Mouse (Mus musculus): ENCODE data around the gene Adamts7.

The Adamts7 gene

DNA sequence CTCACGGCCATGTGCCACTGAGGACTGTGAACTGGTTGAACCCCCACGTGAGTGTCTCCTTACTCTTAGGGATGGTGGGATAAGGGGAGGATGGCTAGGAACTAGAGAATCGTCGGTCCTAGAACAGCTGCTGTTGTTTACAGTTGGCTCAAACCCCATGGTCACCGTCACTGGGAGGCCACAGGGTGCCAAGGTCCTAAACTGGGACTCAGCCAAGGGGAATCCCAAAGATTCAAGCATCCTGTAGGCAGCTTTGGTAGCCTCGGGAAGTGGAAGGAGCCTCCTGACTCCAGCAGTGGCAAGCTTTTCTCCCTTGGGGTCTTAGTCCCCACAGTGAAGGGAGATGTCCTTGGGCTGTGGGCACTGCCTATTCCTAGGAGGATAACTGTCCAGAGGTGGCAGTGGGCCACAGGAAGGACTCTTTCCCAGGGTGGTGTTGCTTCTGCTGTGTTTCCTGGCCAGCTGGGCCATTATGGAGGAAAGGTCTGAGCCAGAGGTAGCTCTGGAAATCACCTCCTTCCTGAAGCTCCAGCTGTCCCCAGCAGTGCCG lies 34.3 kb downstream of the Adamts7 start:
- DNase-seq (ENCODE audit: low read depth, low spot score): no peak

DNA sequence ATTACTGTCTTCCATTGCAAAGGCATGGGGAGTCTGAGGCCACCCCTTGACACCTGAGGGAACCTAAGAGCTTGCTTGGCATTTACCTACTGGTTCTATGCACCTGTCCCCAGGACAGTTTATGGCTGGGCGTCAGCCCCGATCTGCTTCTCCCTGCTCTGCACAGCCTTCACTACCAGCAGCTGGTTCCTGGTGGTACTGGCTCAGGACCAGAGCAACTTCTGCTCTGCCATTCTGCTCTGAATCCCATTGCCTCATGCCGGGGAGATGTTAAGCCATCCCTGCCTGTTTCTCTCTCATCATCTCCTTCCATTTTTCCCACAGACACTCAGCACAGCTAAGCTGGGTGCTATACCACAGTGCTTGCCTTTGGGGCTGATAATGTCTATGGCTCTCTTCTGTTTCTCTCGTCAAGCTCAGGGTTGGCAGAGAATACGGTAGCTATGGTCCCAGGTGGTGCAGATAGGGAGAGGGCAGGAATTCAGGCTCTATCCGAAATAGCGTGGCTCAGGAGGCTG lies 35.1 kb downstream of the Adamts7 start:
- no peak for DNase-seq (ENCODE audit: low read depth, low spot score)

DNA sequence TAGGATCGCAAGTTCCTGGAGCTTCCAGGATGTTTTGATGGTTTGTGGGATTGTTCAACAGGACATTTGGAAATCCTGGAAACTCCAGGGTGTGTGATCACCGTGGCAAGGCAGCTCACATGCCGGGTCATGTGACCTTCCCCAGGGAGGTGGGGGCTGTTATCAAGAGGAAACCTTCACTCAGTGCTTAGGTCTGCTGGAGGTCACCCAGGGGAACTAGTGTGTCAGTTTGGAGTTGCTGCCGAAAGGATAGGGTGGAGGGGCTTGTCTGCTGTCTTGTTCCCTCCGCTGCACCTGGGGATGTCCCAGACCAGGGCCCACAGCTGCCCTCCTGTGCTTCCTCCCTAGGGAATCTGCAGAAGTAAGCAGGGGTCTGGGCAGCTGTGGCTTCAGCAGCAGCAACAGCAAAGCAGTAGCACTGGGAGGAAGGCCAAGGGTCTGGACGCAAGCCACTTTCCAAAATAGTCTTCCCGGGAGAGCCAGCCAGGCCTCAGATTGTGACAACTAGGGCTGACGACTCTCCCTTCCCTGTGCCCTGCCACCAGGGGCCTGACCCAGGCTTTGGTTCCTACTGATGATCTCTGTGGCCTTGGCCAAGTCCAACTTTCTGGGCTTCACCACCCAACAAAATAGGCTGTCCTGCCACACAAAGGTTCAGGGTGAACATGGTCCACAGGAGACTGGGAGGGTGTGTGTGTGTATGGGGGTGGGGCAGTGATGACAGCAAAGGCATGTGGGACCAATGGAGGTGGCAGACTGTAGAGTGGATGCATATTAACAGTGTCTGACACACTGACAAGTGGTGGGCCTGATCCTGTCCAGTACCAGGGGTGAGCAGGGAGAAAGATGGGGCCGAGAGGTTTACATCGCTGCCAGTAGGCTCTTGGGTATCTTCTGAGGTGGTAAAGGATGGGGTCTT lies 35.9 kb downstream of the Adamts7 start:
- DNase-seq (ENCODE audit: low read depth, low spot score): no peak

DNA sequence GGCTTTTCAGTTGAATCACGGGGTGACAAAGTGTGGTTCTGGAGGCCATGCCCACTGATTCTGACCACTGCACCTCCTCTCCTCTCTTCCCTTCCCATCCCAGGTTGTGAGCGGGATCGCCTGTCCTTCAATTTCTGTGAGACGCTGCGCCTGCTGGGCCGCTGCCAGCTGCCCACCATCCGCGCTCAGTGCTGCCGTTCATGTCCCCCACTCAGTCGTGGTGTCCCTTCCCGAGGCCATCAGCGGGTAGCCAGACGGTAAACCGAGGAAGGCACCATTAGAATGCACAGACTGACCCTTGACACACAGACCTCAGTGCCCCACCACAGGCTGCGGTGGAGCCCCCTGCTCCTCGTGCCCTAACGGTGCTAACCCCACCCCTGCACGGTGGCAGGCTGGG lies 36.7 kb downstream of the Adamts7 start:
- DNase-seq (ENCODE audit: low read depth, low spot score): no peak

DNA sequence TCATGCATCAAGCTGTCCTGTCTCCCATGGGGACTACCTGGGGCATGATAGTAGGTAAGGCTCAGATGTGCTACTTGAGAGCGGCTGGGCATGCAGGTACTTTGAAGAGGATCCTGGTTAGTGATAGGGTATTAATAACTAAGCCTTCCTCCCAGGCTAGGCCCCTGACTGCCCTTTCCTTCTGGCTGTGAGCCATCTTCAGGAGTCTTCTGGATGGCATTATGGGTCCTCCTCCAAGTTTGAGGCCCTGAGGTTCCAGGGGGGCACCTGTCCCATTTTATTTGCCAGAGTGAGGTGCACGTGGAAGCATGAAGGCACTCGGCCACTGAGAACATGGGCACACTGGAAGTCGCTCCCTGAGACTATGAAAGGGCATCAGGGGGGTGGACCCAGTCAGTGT lies 37.6 kb downstream of the Adamts7 start:
- DNase-seq (ENCODE audit: low read depth, low spot score): no peak

DNA sequence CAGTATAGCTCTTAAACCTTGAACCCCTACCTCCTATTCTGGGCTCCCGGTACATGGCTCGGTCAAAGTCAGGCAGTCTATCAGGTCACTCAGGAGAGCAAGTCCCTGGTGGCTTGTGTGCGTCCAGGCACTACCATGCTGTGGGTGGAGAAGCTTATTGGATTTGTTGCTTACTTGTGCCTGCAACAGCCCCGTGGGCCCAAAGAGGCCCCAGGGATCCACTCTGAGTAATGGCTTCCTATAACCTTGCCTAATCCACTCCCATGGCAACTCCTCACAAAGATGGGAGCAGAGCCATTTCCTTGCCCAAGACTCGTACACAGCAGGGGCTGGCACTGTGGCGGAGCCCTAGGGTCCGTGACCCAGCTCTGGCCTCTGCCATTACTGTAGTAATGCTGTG lies 38.2 kb downstream of the Adamts7 start:
- no peak for DNase-seq (ENCODE audit: low read depth, low spot score)

DNA sequence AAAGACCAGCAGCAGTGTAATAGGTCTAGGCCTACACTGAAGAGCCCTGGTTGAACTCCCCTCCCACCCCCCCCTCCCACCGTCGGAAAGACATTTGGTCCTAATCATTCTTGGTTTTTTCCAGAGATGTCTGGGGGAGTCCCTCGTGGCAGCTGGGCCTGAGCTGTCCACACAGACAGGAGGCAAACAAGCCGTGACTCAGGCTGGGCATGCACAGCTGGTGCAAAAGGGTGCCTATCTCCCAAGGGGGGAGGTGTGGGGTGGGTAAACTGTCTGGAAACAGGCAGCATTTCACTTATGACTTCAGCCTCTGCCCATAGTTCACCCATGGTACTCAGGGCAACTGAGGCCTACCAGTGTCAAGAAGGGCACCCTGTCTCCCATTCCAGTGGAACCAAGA lies 38.7 kb downstream of the Adamts7 start:
- no peak for DNase-seq (ENCODE audit: low read depth, low spot score)

DNA sequence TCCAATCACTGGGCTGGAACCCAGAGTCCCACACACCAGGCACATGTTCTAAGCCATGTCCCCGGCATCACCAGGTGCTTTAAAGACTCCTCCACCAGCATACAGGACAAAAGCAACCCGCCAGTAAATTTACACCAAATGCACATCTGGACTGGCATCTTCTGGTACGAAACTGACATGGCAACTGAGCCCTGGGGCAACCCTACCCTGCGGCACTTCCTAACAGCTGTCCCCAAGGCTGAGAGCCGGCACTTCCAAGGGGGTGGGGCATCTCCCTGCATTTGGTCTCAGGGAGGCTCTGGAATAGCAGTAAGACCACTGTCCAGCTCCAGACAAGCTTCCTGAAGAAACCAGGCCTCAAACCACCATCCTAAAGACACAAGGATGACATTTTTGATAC lies 40.4 kb downstream of the Adamts7 start:
- DNase-seq (ENCODE audit: low read depth, low spot score): no peak

DNA sequence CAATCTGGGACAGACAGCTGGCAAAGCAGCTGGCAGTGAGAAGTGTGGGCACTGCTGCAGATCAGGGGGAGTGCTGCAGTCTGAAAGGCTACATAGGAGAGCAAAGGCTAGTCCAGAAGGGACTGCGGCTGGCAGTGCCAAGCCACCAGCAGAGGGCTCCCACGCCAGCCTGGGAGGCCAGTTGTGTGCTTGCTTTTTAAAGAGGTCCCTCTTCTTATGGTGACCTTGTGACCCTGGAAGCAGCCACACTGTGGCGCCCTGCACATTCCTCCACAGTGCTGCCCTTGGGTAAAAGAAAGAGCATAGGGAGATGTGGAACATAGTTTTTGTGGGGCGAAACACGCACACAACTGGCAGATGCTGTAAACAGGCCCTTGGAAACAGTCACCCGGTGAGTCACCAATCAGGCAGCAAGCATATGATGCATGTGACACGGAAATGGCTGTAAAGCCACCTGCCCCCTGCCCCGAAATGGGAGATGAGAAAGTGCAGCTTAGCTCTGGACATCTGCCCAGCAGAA lies 41.6 kb downstream of the Adamts7 start:
- peak; percentile 37 for DNase-seq (ENCODE audit: low read depth, low spot score)

DNA sequence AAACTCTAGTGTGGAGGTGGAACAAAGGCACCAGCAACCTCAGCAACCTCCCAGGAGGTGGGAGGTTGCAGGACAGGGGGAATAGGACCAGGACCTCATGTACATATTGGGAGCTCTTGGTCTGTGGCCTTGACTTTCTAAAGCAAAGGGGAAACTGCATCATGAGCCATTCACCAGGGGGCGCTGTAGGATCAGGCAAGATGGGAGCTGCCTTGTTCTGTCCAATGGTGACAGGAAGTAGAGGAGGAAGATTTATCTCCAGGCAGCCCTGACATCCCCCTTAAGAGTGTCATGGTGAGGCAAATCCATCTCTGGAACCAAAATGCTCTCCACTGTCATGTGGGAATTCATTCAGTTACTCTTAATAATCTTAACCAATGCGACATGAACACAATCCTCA lies 43.6 kb downstream of the Adamts7 start:
- DNase-seq (ENCODE audit: low read depth, low spot score): peak; percentile 80

DNA sequence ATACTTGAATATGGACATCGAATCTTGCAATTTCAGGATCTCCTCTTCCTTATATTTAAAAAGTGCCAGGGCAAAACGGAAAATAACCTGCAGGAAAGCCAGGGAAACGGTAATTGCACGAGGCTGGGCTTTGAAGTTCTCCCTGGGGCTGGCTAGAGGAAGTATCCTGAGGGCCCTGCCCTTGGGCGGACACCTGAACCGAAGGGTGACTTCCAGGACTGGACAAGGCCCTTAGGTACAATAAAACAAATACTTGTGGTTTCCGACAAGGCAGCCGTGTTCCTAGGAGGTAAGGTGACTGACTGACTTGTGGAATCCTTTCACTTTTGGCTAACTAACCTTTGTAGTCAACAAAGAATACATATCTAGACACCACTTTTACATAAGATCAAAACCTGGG lies 44.9 kb downstream of the Adamts7 start:
- DNase-seq (ENCODE audit: low read depth, low spot score): no peak

DNA sequence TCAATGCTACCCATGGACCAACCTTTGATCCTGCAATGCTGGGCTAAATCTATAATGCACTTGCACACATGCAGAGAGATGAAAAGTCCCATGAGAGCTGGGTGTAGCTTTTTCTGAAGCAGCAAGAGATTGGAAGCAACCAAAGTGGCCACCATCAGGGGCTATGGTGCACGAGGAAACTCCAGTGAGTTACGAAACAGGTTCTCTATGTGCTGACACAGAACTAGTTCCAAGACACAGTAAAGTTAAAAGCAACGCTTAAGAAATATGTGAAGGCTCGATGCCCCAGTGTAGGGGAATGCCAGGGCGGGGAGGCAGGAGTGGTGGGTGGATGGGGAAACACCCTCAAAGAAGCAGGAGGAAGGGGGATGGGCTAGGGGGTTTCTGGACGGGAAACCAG lies 45.8 kb downstream of the Adamts7 start:
- DNase-seq (ENCODE audit: low read depth, low spot score): no peak

DNA sequence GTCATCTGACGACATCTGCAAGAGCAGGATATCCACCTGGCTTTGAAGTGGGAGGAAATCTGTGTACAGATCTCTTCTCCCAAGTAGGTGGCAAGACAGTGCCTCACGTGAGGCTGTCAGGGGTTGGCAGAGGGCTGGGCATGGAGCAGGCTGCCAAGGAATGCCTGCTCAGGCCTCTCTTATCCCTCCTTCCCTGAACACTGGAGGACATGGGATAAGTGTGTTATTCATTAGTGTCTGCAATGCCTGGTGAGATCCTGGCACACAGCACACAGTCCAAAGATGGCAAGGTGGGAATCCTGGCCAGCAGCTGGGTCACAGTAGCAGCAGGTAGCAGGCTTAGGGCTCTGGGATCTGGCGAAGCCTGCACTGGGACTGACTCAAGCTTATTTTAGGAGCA lies 50.3 kb downstream of the Adamts7 start:
- no peak for DNase-seq (ENCODE audit: low read depth, low spot score)

DNA sequence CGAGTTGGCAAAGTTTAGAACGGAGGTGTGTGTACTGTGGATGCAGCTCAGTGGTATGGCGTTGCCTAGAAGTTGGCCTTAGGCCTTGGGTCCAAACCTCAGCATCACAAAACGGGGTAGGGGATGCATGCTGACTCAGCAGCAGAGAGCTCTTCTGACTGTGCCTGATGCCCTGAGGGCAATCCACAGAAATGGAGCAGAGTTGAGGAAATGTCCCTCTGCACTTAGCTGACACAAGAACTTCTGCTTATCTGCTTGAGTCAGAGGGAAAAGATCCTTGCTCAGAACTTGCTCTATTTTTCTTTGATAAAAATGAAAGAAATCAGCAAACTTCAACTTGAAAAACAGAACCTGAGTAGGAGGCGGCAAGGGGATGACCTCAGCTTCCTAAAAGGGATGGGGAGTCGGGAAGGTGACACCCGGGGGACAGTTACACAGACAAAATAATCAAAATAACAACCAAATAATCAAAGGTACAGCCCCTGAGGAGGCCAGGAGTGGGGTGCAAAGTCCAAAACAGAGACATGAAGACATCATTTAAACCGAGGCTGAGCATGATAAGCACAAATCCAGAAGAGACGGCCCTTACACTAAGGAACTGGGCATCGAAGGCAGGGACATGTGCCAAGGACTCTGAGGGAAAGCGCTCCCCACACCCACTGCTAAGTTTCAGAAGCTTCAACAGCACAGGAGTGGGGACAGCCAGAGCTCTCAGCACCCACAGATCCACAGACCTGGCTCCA lies 53.6 kb downstream of the Adamts7 start:
- no peak for DNase-seq (ENCODE audit: low read depth, low spot score)

DNA sequence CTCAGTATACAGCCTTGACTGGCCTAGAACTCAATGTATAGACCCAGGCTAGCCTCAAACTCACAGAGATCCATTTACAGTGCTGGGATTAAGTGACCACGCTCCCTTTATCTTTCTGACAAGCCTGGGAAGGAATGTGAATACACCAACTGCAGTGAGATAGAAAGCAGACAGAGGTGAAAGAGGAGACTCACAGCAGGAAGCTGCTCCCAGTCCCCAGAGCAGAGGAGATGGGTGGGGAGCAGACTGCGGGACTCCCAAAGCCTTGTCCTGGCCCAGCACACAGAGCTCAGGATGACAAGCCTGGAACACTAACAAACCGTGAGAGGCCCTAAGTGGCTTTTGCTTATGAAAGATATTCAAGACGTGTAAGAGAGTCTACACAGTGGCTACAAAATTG lies 54.6 kb downstream of the Adamts7 start:
- DNase-seq (ENCODE audit: low read depth, low spot score): peak; percentile 15

DNA sequence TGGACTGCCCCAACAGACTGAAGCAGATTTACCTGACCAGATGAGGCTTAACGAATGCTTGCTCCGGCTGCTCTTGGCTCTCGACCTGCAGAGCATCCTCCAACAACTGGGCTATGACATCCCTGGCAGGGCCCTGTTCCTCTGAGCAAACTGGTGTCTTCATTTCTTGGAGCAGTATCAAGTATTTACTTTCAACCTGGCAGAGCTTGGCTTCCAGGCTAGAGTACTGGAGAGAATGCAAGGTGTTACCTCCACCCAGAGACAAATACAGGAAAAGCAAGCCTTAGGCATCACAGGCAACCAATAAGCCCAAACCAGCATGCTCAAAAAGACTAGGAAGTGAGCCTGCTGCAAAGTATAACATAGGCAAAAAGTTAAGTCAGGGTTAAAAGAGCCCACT lies 59.4 kb downstream of the Adamts7 start:
- no peak for DNase-seq (ENCODE audit: low read depth, low spot score)

DNA sequence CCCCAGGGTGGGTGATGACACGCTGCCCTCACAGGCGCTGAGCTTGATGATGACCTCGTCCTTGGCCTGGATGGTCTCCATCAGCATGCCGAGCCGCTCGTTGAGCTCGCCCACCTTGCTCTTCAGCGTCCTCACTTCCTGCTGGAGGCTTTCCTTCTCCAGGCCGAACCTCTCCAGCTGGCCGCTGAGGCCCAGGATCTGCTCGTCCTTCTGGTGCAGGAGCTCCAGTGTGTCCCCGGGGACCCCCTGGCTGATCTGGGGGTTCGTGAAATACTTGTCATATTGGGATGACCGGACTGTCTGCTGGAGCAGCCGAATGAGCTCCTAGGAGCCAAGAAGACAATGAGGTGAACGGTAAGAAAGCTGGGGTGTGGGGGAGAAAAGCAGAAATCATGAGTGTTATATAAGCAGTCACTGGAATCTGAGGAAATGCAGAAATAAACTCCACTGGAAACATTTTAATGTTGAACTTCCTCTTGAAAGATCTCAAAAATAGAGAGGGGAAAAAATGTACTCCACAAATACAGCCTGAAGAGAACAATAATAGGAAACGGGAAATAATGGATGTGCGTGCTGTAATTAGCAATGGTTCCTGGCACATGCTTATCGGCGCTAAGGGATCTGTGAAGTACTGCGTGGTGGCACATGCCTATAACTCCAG lies 63.3 kb downstream of the Adamts7 start:
- no peak for DNase-seq (ENCODE audit: low read depth, low spot score)

DNA sequence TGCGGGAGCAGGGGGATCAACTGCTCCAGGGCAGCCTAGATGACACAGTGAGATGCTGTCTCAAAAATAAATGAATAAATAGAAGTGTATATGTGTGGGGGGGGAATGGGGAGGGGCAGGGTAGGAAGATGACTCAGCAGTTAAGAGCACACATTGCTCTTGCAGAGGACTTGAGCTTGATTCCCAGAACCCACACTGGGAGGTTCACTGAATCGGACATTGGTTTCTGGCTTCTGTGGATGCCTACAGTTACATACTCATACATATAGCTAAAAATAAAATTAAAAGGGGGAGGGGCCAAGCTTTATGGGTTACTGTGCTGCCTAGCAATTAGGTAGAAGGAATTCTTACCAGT lies 63.9 kb downstream of the Adamts7 start:
- DNase-seq (ENCODE audit: low read depth, low spot score): no peak

DNA sequence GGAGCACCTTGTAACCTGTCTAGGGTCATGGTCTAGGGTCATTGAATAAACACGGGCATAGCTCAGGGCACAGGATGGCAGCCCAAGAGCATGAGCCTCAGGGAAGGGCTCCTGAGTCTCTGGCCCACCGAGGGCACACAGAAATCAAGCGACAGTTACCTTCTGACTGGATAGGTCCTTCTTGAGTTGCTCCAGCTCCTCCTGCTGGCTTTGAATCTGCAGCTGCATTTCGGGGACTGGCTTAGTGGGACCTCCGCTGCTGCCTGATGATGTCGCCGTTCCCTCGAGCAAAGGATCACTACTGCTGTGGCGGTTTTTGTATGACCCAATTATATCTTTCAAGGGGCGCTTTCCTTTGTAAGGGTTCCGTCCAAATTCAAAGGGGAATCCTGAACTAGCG lies 64.3 kb downstream of the Adamts7 start:
- DNase-seq (ENCODE audit: low read depth, low spot score): peak; percentile 22

DNA sequence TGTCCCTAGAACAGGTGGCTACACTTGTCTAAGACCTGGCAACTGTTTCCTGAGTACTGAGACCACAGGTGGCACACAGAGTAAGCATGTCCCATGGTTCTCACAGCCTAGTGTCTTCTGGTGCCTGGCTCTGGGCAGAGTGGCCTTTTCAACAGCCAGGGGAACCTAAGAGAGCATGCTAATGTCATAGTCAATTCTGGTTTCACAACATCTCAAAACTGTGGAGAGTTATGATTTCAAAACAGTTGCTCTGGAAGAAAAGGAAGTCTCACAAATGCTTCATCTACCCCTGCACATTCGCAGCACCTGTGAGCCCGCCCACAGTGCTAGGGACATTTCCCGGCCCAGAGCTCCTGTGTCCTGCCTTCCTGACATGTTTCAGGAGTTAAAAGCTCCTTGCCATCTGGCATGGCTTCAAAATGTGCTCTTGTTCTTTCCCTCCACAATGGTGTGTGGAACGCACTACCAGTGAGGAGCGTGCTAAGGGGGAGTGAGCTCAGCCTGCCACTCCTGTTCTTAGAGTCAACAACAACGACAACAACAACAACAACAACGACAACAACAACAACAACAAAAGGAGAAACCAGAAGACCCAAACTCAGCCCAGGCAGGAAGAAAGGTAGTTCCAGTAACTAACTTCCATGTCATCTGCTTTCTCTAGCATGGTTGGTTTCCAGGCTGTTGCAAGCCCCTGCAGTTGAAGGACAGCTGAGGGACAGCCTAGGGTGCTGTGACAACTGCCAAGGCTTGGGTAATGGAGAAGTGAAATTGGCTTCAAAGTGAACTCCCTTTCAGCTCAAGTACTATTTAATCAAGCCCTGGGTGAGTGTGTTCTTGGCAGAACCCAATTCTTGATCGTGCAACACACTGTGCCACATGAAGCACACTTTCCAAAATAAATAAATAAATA lies 70.2 kb downstream of the Adamts7 start:
- no peak for DNase-seq (ENCODE audit: low read depth, low spot score)

DNA sequence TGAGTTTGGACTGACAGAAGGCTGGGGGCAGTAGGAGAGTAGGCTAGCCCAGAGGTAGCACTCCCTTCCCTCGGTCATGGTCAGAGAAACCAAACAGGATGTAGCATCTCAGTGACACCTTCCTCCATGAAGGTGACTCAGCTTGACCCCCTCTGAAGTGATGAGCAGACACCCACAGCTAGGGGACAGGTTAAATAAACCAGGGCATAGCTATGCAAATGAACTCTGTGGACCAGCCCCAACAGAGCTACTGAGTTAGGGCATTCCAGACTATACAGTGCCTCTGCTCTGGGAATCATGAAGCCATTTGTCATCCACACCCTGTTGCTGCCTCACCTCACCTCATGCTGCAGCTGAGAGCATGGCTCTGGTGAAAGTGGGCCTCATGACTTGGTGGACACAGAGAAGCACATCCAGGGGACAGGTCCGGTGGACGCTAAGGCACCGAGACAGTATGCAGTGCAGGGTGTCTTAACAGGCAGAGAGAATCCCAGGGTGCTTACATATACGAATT lies 71.1 kb downstream of the Adamts7 start:
- DNase-seq (ENCODE audit: low read depth, low spot score): peak; percentile 19

All from ES-CJ7 (cell line).